Mouse (Mus musculus): ENCODE measurements at regions not wholly inside any gene's neighbourhood (a gene's known extent, or its start where the extent isn't known, plus 50 kb on each side); places are given as distances from the start of the nearest gene placed in this dataset.
A peak's percentile ranks its signal among the peaks of the same experiment; 100 is the strongest.
"Not testable (repeated sequence)": the region's sequence is repeated elsewhere in the genome, so short reads cannot be mapped to it uniquely, and the experiment has no call there.

DNA sequence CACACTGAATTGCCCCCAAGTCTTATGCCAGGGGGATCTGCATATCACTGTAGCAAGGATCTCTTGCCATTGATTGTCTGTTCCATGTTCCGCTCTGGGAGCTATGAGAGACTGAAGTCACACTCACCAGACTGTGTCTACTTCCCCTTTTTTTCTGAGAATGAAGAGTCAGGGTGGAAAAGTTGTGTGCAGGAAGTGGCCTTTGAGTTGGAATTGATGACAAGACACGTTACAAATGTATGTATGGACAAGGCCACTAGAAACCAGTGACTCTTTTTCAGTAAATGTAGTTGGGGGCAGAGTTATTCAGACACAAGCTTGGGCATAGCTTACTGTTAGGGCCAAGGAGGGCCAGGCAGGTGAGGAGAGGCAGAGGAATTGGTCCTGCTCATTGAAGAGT, 70.4 kb upstream of the Creb5 start:
- Histone ChIP-seq H3K27me3 (replicated peaks; ENCODE audit: control insufficient read depth, insufficient read depth, low read length) (no peaks in the 10 kb centered on the region), H3K4me1 (replicated peaks; ENCODE audit: control insufficient read depth, insufficient read depth, low read length) (peaks cover 6% of the 10 kb centered on the region; the same call in 1 of the 2 replicates), H3K9ac (ENCODE audit: low read length) (no peak overlapping the region), H3K9me3 (ENCODE audit: control insufficient read depth, low read length) (no peaks in the 10 kb centered on the region), H3K4me2 (ENCODE audit: low read length) (no peak overlapping the region), H3K27ac (ENCODE audit: low read depth) (no peak overlapping the region), H3K4me3 (ENCODE audit: low read depth, low read length) (no peak overlapping the region), H3K36me3 (ENCODE audit: control insufficient read depth, insufficient read depth, low read length) (no peaks in the 10 kb centered on the region)
- DNase-seq (ENCODE audit: low spot score) (no peak), ATAC-seq (replicated peaks; ENCODE audit: low FRiP score, low TSS enrichment, low read depth) (no peak)
- WGBS = 83% methylated on average over 2 of the region's 2 CpGs

DNA sequence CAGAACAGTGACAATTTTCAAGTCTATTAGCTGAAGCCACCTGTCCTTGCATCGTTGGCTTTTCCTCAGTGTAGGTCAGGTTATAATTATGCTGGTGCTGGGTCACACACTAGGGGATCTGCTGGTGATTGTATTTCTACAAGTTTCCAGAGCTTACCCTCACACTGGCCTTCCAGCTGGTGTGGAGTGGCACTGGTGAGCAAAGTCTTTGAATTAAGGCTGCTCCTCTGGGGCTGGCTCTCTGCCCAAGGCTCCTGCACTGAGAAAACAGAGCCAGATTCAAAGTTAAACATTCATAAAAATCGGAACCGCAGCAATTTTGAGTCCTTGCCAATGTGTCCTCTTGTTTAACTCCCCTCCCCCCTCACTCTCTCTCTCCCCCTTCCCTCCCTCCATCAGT, 75.7 kb upstream of the Creb5 start:
- DNase-seq (ENCODE audit: low spot score) = peak; percentile 55
- H3K9me3 ChIP-seq (ENCODE audit: control insufficient read depth, low read length) = no peaks in the 10 kb centered on the region
- H3K9ac ChIP-seq (ENCODE audit: low read length) = no peak overlapping the region
- no peak overlapping the region for H3K4me3 ChIP-seq (ENCODE audit: low read depth, low read length)
- no peaks in the 10 kb centered on the region for H3K36me3 ChIP-seq (ENCODE audit: control insufficient read depth, insufficient read depth, low read length)
- ATAC-seq (replicated peaks; ENCODE audit: low FRiP score, low TSS enrichment, low read depth) = no peak
- 15% methylated on average over 3 of the region's 3 CpGs for WGBS
- H3K4me1 ChIP-seq (replicated peaks; ENCODE audit: control insufficient read depth, insufficient read depth, low read length) = peaks cover 11% of the 10 kb centered on the region; the same call in 1 of the 2 replicates
- no peaks in the 10 kb centered on the region for H3K27me3 ChIP-seq (replicated peaks; ENCODE audit: control insufficient read depth, insufficient read depth, low read length)
- H3K27ac ChIP-seq (ENCODE audit: low read depth) = no peak overlapping the region
- H3K4me2 ChIP-seq (ENCODE audit: low read length) = no peak overlapping the region

DNA sequence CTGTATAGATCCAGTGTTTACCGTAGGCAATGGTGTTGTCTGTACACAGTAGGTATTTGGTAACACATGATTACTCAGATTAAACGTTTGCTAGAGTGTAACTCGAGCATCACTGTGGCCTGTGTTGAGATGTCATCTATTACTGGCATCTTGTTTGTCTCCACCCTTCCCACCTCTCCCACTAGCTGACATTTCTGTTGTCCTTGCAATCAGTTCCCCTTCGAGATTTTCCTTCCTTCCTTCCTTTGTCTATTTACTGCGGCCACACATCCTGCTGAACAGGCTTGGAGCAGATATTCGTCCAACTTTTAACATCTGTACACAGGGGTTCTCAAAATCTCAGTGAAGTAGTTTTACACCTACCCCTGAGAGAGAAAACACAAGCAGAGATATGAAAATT, 77.7 kb upstream of the Creb5 start:
- no peaks in the 10 kb centered on the region for H3K9me3 ChIP-seq (ENCODE audit: control insufficient read depth, low read length)
- no peak overlapping the region for H3K9ac ChIP-seq (ENCODE audit: low read length)
- WGBS = 64% methylated on average over 6 of the region's 6 CpGs
- H3K36me3 ChIP-seq (ENCODE audit: control insufficient read depth, insufficient read depth, low read length) = no peaks in the 10 kb centered on the region
- H3K4me2 ChIP-seq (ENCODE audit: low read length) = no peak overlapping the region
- no peak for DNase-seq (ENCODE audit: low spot score)
- peaks cover 11% of the 10 kb centered on the region; the same call in 1 of the 2 replicates for H3K4me1 ChIP-seq (replicated peaks; ENCODE audit: control insufficient read depth, insufficient read depth, low read length)
- H3K27ac ChIP-seq (ENCODE audit: low read depth) = no peak overlapping the region
- H3K4me3 ChIP-seq (ENCODE audit: low read depth, low read length) = no peak overlapping the region
- ATAC-seq (replicated peaks; ENCODE audit: low FRiP score, low TSS enrichment, low read depth) = no peak
- H3K27me3 ChIP-seq (replicated peaks; ENCODE audit: control insufficient read depth, insufficient read depth, low read length) = no peaks in the 10 kb centered on the region

DNA sequence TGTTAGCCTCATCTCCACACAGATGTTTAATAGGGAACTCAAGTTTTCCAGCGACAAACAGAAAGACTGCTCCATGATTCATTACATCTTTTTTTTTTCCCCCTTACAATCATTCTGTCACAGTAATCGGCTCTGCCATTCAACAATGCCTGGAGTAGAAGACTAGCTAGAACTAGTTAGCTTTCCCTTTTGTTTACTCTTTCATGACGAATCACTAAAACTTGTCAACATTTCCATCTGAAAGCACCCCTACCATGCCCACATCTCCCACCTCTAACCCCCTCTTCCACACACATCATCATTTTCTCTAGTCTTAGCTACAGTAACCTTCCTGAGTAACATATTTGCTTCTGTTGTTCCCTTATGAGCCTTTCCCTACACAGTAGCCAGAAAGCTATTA, 78.6 kb upstream of the Creb5 start:
- H3K9ac ChIP-seq (ENCODE audit: low read length) = no peak overlapping the region
- H3K4me3 ChIP-seq (ENCODE audit: low read depth, low read length) = no peak overlapping the region
- H3K9me3 ChIP-seq (ENCODE audit: control insufficient read depth, low read length) = no peaks in the 10 kb centered on the region
- WGBS = 54% methylated on average over 3 of the region's 3 CpGs
- no peak overlapping the region for H3K4me2 ChIP-seq (ENCODE audit: low read length)
- peaks cover 11% of the 10 kb centered on the region; the same call in 1 of the 2 replicates for H3K4me1 ChIP-seq (replicated peaks; ENCODE audit: control insufficient read depth, insufficient read depth, low read length)
- H3K36me3 ChIP-seq (ENCODE audit: control insufficient read depth, insufficient read depth, low read length) = no peaks in the 10 kb centered on the region
- ATAC-seq (replicated peaks; ENCODE audit: low FRiP score, low TSS enrichment, low read depth) (no peak), DNase-seq (ENCODE audit: low spot score) (no peak)
- no peaks in the 10 kb centered on the region for H3K27me3 ChIP-seq (replicated peaks; ENCODE audit: control insufficient read depth, insufficient read depth, low read length)
- H3K27ac ChIP-seq (ENCODE audit: low read depth) = no peak overlapping the region

DNA sequence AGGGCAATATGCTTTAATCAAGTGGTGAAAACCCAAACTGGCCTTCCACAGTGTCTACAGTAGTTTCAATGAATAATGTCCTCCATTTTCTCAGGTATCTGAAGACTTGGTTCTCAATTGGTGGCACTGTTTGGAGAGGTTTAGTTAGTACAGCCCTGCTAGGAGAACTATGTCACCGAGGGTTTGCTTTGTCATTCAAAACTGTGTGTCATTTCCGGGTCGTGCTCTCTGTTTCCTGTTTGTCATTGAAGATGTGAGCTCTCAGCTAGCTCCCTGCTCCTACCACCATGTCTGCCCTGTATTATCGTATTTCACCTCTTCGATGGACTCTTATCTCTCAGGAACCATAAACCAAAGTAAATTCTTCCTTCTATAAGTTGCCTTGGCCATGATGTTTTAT, 79.3 kb upstream of the Creb5 start:
- Histone ChIP-seq H3K4me1 (replicated peaks; ENCODE audit: control insufficient read depth, insufficient read depth, low read length) (peaks cover 11% of the 10 kb centered on the region; the same call in 1 of the 2 replicates), H3K9me3 (ENCODE audit: control insufficient read depth, low read length) (no peaks in the 10 kb centered on the region), H3K36me3 (ENCODE audit: control insufficient read depth, insufficient read depth, low read length) (no peaks in the 10 kb centered on the region), H3K27ac (ENCODE audit: low read depth) (no peak overlapping the region), H3K4me2 (ENCODE audit: low read length) (no peak overlapping the region), H3K9ac (ENCODE audit: low read length) (no peak overlapping the region), H3K4me3 (ENCODE audit: low read depth, low read length) (no peak overlapping the region), H3K27me3 (replicated peaks; ENCODE audit: control insufficient read depth, insufficient read depth, low read length) (no peaks in the 10 kb centered on the region)
- DNase-seq (ENCODE audit: low spot score) = no peak
- ATAC-seq (replicated peaks; ENCODE audit: low FRiP score, low TSS enrichment, low read depth) = no peak
- 76% methylated on average over 5 of the region's 5 CpGs for WGBS

DNA sequence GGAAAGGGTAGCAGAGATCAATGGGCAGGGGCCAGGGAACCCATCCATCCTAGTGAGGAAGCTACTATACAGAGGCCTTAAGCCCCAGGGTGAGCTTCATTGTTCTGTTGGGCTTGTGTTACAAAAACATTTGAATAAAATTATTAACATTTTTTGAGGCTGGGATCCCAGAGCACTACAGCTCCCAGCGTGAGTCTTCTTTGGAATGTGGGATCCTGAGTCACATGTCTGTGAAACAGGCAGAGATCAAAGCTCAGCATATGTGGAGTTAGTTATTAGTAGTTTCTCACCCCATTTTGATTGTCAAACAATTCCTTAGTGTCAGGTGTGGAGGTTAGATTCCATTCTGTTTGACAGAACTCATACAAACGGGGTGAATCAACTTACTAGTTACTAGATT, 79.7 kb upstream of the Creb5 start:
- peaks cover 11% of the 10 kb centered on the region; the same call in 1 of the 2 replicates for H3K4me1 ChIP-seq (replicated peaks; ENCODE audit: control insufficient read depth, insufficient read depth, low read length)
- DNase-seq (ENCODE audit: low spot score) = no peak
- ATAC-seq (replicated peaks; ENCODE audit: low FRiP score, low TSS enrichment, low read depth) = no peak
- H3K4me3 ChIP-seq (ENCODE audit: low read depth, low read length) = no peak overlapping the region
- WGBS = 60% methylated on average over 2 of the region's 2 CpGs
- no peaks in the 10 kb centered on the region for H3K27me3 ChIP-seq (replicated peaks; ENCODE audit: control insufficient read depth, insufficient read depth, low read length)
- H3K27ac ChIP-seq (ENCODE audit: low read depth) = no peak overlapping the region
- H3K9me3 ChIP-seq (ENCODE audit: control insufficient read depth, low read length) = no peaks in the 10 kb centered on the region
- H3K4me2 ChIP-seq (ENCODE audit: low read length) = no peak overlapping the region
- no peaks in the 10 kb centered on the region for H3K36me3 ChIP-seq (ENCODE audit: control insufficient read depth, insufficient read depth, low read length)
- H3K9ac ChIP-seq (ENCODE audit: low read length) = no peak overlapping the region

DNA sequence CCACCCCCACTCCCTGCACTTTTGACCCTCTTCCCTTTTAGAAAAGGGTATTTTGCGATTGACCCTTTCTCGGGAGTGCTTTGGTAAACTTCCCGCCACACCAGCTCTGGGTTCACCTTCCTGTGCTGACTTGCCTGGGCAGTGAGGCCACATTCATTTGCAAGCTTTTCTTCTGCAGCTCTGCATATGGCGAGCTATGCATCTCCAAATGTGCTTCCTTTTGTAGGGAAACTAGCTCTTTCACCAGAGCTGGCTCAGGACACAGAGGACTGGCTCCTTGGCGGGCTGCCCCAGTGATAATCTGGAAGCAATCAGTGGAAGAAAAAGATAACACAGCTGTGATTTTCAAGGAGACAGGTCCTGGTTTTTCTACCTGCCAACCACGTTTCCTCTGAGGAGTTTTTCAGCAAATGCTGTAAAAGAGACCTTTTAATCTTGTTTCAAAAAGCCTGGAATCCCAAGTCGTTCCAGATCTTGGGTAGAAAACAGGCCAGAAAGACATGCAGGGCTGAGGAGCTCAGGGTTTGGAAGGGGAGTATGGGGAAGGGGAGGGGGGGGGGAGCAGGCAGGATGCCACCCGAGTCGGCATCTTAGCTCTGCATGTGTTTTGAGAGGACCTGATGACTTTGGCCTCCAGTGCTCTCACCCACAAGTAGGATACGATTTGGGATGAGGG, 85.7 kb upstream of the Creb5 start:
- Histone ChIP-seq H3K36me3 (ENCODE audit: control insufficient read depth, insufficient read depth, low read length) (no peaks in the 10 kb centered on the region), H3K4me1 (replicated peaks; ENCODE audit: control insufficient read depth, insufficient read depth, low read length) (peaks cover 2% of the 10 kb centered on the region; the same call in 1 of the 2 replicates), H3K9ac (ENCODE audit: low read length) (no peak overlapping the region), H3K27ac (ENCODE audit: low read depth) (no peak overlapping the region), H3K4me3 (ENCODE audit: low read depth, low read length) (no peak overlapping the region), H3K27me3 (replicated peaks; ENCODE audit: control insufficient read depth, insufficient read depth, low read length) (no peaks in the 10 kb centered on the region), H3K9me3 (ENCODE audit: control insufficient read depth, low read length) (no peaks in the 10 kb centered on the region), H3K4me2 (ENCODE audit: low read length) (no peak overlapping the region)
- DNase-seq (ENCODE audit: low spot score) (peak; percentile 68), ATAC-seq (replicated peaks; ENCODE audit: low FRiP score, low TSS enrichment, low read depth) (no peak)
- 10% methylated on average over 10 of the region's 10 CpGs for WGBS

DNA sequence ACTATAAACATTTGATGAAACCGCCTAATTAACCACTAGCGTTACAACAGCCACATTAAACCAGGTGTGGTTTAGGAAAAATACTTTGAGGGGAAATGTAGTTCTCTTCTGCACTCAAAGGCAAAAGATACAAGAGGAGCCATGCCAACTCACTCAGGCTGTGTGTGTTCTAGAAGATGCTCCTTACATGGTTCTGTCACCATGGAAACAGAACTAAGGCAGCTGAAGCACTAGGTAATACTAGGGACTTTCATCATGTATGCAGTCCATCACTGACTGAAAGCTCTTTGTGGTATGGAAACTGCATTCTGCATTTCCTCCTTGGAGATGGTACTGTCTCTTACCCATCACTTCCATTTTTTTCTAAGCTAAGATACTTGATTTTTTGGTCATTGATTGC, 87.6 kb upstream of the Creb5 start:
- no peak overlapping the region for H3K4me3 ChIP-seq (ENCODE audit: low read depth, low read length)
- DNase-seq (ENCODE audit: low spot score) = no peak
- H3K9me3 ChIP-seq (ENCODE audit: control insufficient read depth, low read length) = no peaks in the 10 kb centered on the region
- H3K4me1 ChIP-seq (replicated peaks; ENCODE audit: control insufficient read depth, insufficient read depth, low read length) = peaks cover 2% of the 10 kb centered on the region; the same call in 1 of the 2 replicates
- no peak overlapping the region for H3K4me2 ChIP-seq (ENCODE audit: low read length)
- no peaks in the 10 kb centered on the region for H3K27me3 ChIP-seq (replicated peaks; ENCODE audit: control insufficient read depth, insufficient read depth, low read length)
- ATAC-seq (replicated peaks; ENCODE audit: low FRiP score, low TSS enrichment, low read depth) = no peak
- H3K27ac ChIP-seq (ENCODE audit: low read depth) = no peak overlapping the region
- no peaks in the 10 kb centered on the region for H3K36me3 ChIP-seq (ENCODE audit: control insufficient read depth, insufficient read depth, low read length)
- no peak overlapping the region for H3K9ac ChIP-seq (ENCODE audit: low read length)
- 89% methylated on average over 2 of the region's 2 CpGs for WGBS

DNA sequence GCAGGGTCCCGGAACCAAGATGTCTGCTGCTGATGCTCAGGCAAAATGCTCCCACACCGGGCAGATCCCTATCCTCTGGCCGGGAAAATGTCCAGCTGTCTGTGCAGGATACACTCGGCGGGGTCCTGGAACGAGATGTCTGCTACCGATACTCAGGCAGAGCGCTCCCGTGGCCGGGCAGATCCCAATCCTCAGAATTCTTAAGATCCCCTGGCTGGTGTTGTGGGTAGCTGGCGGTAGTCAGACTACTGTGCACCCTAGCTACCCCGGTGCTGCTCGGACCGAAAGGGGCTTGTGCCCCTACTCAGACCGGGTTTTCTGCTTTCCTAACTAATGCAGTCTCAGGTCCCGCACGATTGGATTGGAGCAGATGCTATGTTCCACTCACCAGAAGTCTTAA, 104.9 kb upstream of the Creb5 start:
- not testable (repeated sequence) for DNase-seq (ENCODE audit: low spot score); H3K36me3 ChIP-seq (ENCODE audit: control insufficient read depth, insufficient read depth, low read length); H3K9ac ChIP-seq (ENCODE audit: low read length); H3K27ac ChIP-seq (ENCODE audit: low read depth); H3K4me1 ChIP-seq (replicated peaks; ENCODE audit: control insufficient read depth, insufficient read depth, low read length); ATAC-seq (replicated peaks; ENCODE audit: low FRiP score, low TSS enrichment, low read depth); H3K4me2 ChIP-seq (ENCODE audit: low read length); H3K4me3 ChIP-seq (ENCODE audit: low read depth, low read length); H3K9me3 ChIP-seq (ENCODE audit: control insufficient read depth, low read length); H3K27me3 ChIP-seq (replicated peaks; ENCODE audit: control insufficient read depth, insufficient read depth, low read length)
- WGBS = 94% methylated on average over 17 of the region's 17 CpGs
